Mouse (Mus musculus): Measurements from ENCODE around the gene Dusp12. TPM values are rescaled to one million over a fixed set of nuclear protein-coding genes. Genes with fewer than 3 reads are reported as not detected.

Dusp12 gene
- polyA plus RNA-seq, 1 experiment = 19.0 TPM

- no peak for TF ChIP-seq GATA1 (IDR thresholded peaks at IDR 0.05; ENCODE audit: low read length)
Observed at GRCm38 (mm10) chr1:170876906-170877305, 8.4 kb downstream of the Dusp12 start.

GRCm38 (mm10) chr1:170875676-170876075 is 9.7 kb downstream of the Dusp12 start:
- TF ChIP-seq GATA1 (IDR thresholded peaks at IDR 0.05; ENCODE audit: low read length) = no peak

- TF ChIP-seq GATA1 (IDR thresholded peaks at IDR 0.05; ENCODE audit: low read length) = no peak
Observed at GRCm38 (mm10) chr1:170871961-170872360, 13.4 kb downstream of the Dusp12 start.

- no peak for TF ChIP-seq GATA1 (IDR thresholded peaks at IDR 0.05; ENCODE audit: low read length)
Observed at GRCm38 (mm10) chr1:170871402-170871801, 13.9 kb downstream of the Dusp12 start.

- no peak for TF ChIP-seq GATA1 (IDR thresholded peaks at IDR 0.05; ENCODE audit: low read length)
Observed at GRCm38 (mm10) chr1:170868905-170869283, 16.4 kb downstream of the Dusp12 start.

GRCm38 (mm10) chr1:170868107-170868904 is 17.0 kb downstream of the Dusp12 start:
- no peak for TF ChIP-seq GATA1 (IDR thresholded peaks at IDR 0.05; ENCODE audit: low read length)

- TF ChIP-seq GATA1 (IDR thresholded peaks at IDR 0.05; ENCODE audit: low read length) = no peak
Observed at GRCm38 (mm10) chr1:170867691-170868105, 17.6 kb downstream of the Dusp12 start, which contains the start of gene Atf6. Gene Atf6 (minus strand): TSS chr1:170867771.

GRCm38 (mm10) chr1:170866992-170867690 is 18.2 kb downstream of the Dusp12 start:
- TF ChIP-seq GATA1 (IDR thresholded peaks at IDR 0.05; ENCODE audit: low read length) = no peak

- TF ChIP-seq GATA1 (IDR thresholded peaks at IDR 0.05; ENCODE audit: low read length) = no peak
Observed at GRCm38 (mm10) chr1:170865406-170865805, 19.9 kb downstream of the Dusp12 start.

- TF ChIP-seq GATA1 (IDR thresholded peaks at IDR 0.05; ENCODE audit: low read length) = no peak
Observed at GRCm38 (mm10) chr1:170864754-170865153, 20.6 kb downstream of the Dusp12 start.

- TF ChIP-seq GATA1 (IDR thresholded peaks at IDR 0.05; ENCODE audit: low read length) = no peak
Observed at GRCm38 (mm10) chr1:170864234-170864633, 21.1 kb downstream of the Dusp12 start.

GRCm38 (mm10) chr1:170863033-170863432 is 22.3 kb downstream of the Dusp12 start:
- no peak for TF ChIP-seq GATA1 (IDR thresholded peaks at IDR 0.05; ENCODE audit: low read length)

- no peak for TF ChIP-seq GATA1 (IDR thresholded peaks at IDR 0.05; ENCODE audit: low read length)
Observed at GRCm38 (mm10) chr1:170862435-170862717, 23.0 kb downstream of the Dusp12 start.

GRCm38 (mm10) chr1:170861671-170862434 is 23.5 kb downstream of the Dusp12 start:
- no peak for TF ChIP-seq GATA1 (IDR thresholded peaks at IDR 0.05; ENCODE audit: low read length)

- TF ChIP-seq GATA1 (IDR thresholded peaks at IDR 0.05; ENCODE audit: low read length) = no peak
Observed at GRCm38 (mm10) chr1:170858872-170859271, 26.5 kb downstream of the Dusp12 start.

GRCm38 (mm10) chr1:170857369-170857768 is 28.0 kb downstream of the Dusp12 start:
- TF ChIP-seq GATA1 (IDR thresholded peaks at IDR 0.05; ENCODE audit: low read length) = no peak

Data from G1E-ER4 (cell line).